Mouse (Mus musculus): ENCODE results near the gene Gm37240. TPM values are rescaled to one million over a fixed set of nuclear protein-coding genes. Genes with fewer than 3 reads are reported as not detected.
A peak's percentile ranks its signal among the peaks of the same experiment; 100 is the strongest.

Gene Gm37240
- polyA plus RNA-seq, 1 experiment from 2014 or later = 14.9 TPM

GRCm38 (mm10) chr3:85369157-85369556 is 518.2 kb downstream of the Gm37240 start:
- Histone ChIP-seq H3K9me3 (no peaks in the 10 kb centered on the region), H3K4me2 (no peak overlapping the region), H3K9ac (no peak overlapping the region), H3K27me3 (no peaks in the 10 kb centered on the region), H3K4me1 (0 out of 2 replicates have a peak, but pooled peaks cover 3% of the 10 kb centered on the region), H3K4me3 (no peak overlapping the region), H3K27ac (0 out of 2 replicates have a peak overlapping the region, but pooled peaks have one; percentile 2), H3K36me3 (no peaks in the 10 kb centered on the region)
- ATAC-seq (ENCODE audit: insufficient number of reproducible peaks, low FRiP score, low TSS enrichment, low read depth) = no peak
- 52% methylated on average over 5 of the region's 5 CpGs for WGBS

- no peak overlapping the region for H3K4me2 ChIP-seq
- 0 out of 2 replicates have a peak, but pooled peaks cover 3% of the 10 kb centered on the region for H3K4me1 ChIP-seq
- no peaks in the 10 kb centered on the region for H3K27me3 ChIP-seq
- H3K27ac ChIP-seq = 0 out of 2 replicates have a peak overlapping the region, but pooled peaks have one; percentile 2
- 68% methylated on average over 16 of the region's 16 CpGs for whole genome bisulfite sequencing
- no peaks in the 10 kb centered on the region for H3K9me3 ChIP-seq
- no peaks in the 10 kb centered on the region for H3K36me3 ChIP-seq
- ATAC-seq (ENCODE audit: insufficient number of reproducible peaks, low FRiP score, low TSS enrichment, low read depth) = no peak
- H3K9ac ChIP-seq = no peak overlapping the region
- H3K4me3 ChIP-seq = no peak overlapping the region
These were observed 518.8 kb downstream of the Gm37240 start for GRCm38 (mm10) chr3:85368354-85369120.

GRCm38 (mm10) chr3:85364591-85365343 is 522.6 kb downstream of the Gm37240 start:
- Histone ChIP-seq H3K4me1 (0 out of 2 replicates have a peak, but pooled peaks cover 3% of the 10 kb centered on the region), H3K27me3 (no peaks in the 10 kb centered on the region), H3K9me3 (no peaks in the 10 kb centered on the region), H3K36me3 (no peaks in the 10 kb centered on the region), H3K4me3 (no peak overlapping the region), H3K9ac (no peak overlapping the region), H3K4me2 (no peak overlapping the region), H3K27ac (no peak overlapping the region)
- 73% methylated on average over 5 of the region's 5 CpGs for WGBS
- ATAC-seq (ENCODE audit: insufficient number of reproducible peaks, low FRiP score, low TSS enrichment, low read depth) = no peak

- no peak for ATAC-seq (ENCODE audit: insufficient number of reproducible peaks, low FRiP score, low TSS enrichment, low read depth)
- 71% methylated on average over 7 of the region's 7 CpGs for WGBS
- H3K9me3 ChIP-seq = no peaks in the 10 kb centered on the region
These were observed 524.4 kb downstream of the Gm37240 start for GRCm38 (mm10) chr3:85362883-85363282.

GRCm38 (mm10) chr3:85356373-85356772 is 530.9 kb downstream of the Gm37240 start:
- no peak overlapping the region for H3K4me3 ChIP-seq
- no peak overlapping the region for H3K9ac ChIP-seq
- no peak overlapping the region for H3K27ac ChIP-seq
- 81% methylated on average over 3 of the region's 3 CpGs for WGBS
- no peaks in the 10 kb centered on the region for H3K4me1 ChIP-seq
- no peaks in the 10 kb centered on the region for H3K9me3 ChIP-seq
- no peaks in the 10 kb centered on the region for H3K36me3 ChIP-seq
- H3K27me3 ChIP-seq = no peaks in the 10 kb centered on the region
- H3K4me2 ChIP-seq = no peak overlapping the region
- ATAC-seq (ENCODE audit: insufficient number of reproducible peaks, low FRiP score, low TSS enrichment, low read depth) = no peak

More at GRCm38 (mm10) chr3:85362883-85363282, 524.4 kb downstream of the Gm37240 start:
- Histone ChIP-seq H3K36me3 (no peaks in the 10 kb centered on the region), H3K27ac (no peak overlapping the region), H3K4me3 (no peak overlapping the region), H3K4me2 (no peak overlapping the region), H3K27me3 (no peaks in the 10 kb centered on the region), H3K9ac (no peak overlapping the region), H3K4me1 (no peaks in the 10 kb centered on the region)

- Histone ChIP-seq H3K4me2 (no peak overlapping the region), H3K9me3 (no peaks in the 10 kb centered on the region), H3K9ac (no peak overlapping the region), H3K4me3 (no peak overlapping the region), H3K27me3 (no peaks in the 10 kb centered on the region), H3K4me1 (no peaks in the 10 kb centered on the region), H3K36me3 (no peaks in the 10 kb centered on the region), H3K27ac (no peak overlapping the region)
- ATAC-seq (ENCODE audit: insufficient number of reproducible peaks, low FRiP score, low TSS enrichment, low read depth) = no peak
- WGBS = 54% methylated on average over 6 of the region's 6 CpGs
These were observed 539.3 kb downstream of the Gm37240 start for GRCm38 (mm10) chr3:85348021-85348420.

GRCm38 (mm10) chr3:85341103-85341860 is 546.0 kb downstream of the Gm37240 start:
- no peak for ATAC-seq (ENCODE audit: insufficient number of reproducible peaks, low FRiP score, low TSS enrichment, low read depth)
- no peak overlapping the region for H3K27ac ChIP-seq
- 42% methylated on average over 12 of the region's 12 CpGs for WGBS
- H3K9ac ChIP-seq = no peak overlapping the region
- no peak overlapping the region for H3K4me2 ChIP-seq
- H3K27me3 ChIP-seq = no peaks in the 10 kb centered on the region
- H3K9me3 ChIP-seq = no peaks in the 10 kb centered on the region
- no peaks in the 10 kb centered on the region for H3K36me3 ChIP-seq
- no peak overlapping the region for H3K4me3 ChIP-seq
- no peaks in the 10 kb centered on the region for H3K4me1 ChIP-seq

GRCm38 (mm10) chr3:85340491-85340890 is 546.8 kb downstream of the Gm37240 start:
- Histone ChIP-seq H3K9me3 (no peaks in the 10 kb centered on the region), H3K9ac (no peak overlapping the region), H3K36me3 (no peaks in the 10 kb centered on the region), H3K27me3 (no peaks in the 10 kb centered on the region), H3K4me2 (no peak overlapping the region), H3K4me3 (no peak overlapping the region), H3K4me1 (no peaks in the 10 kb centered on the region), H3K27ac (no peak overlapping the region)
- WGBS = 55% methylated on average over 3 of the region's 3 CpGs
- ATAC-seq (ENCODE audit: insufficient number of reproducible peaks, low FRiP score, low TSS enrichment, low read depth) = no peak

- Histone ChIP-seq H3K9ac (no peak overlapping the region), H3K4me2 (no peak overlapping the region), H3K9me3 (no peaks in the 10 kb centered on the region), H3K4me3 (no peak overlapping the region), H3K36me3 (no peaks in the 10 kb centered on the region), H3K4me1 (no peaks in the 10 kb centered on the region), H3K27me3 (no peaks in the 10 kb centered on the region), H3K27ac (no peak overlapping the region)
- 66% methylated on average over 2 of the region's 2 CpGs for WGBS
- no peak for ATAC-seq (ENCODE audit: insufficient number of reproducible peaks, low FRiP score, low TSS enrichment, low read depth)
These were observed 547.4 kb downstream of the Gm37240 start for GRCm38 (mm10) chr3:85339926-85340325.

GRCm38 (mm10) chr3:85339269-85339820 is 548.0 kb downstream of the Gm37240 start:
- H3K9me3 ChIP-seq = no peaks in the 10 kb centered on the region
- H3K4me2 ChIP-seq = no peak overlapping the region
- ATAC-seq (ENCODE audit: insufficient number of reproducible peaks, low FRiP score, low TSS enrichment, low read depth) = no peak
- no peaks in the 10 kb centered on the region for H3K36me3 ChIP-seq
- 87% methylated on average over 10 of the region's 10 CpGs for WGBS
- H3K27ac ChIP-seq = no peak overlapping the region
- no peak overlapping the region for H3K4me3 ChIP-seq
- no peaks in the 10 kb centered on the region for H3K27me3 ChIP-seq
- no peak overlapping the region for H3K9ac ChIP-seq
- H3K4me1 ChIP-seq = no peaks in the 10 kb centered on the region

GRCm38 (mm10) chr3:85338755-85339095 is 548.6 kb downstream of the Gm37240 start:
- ATAC-seq (ENCODE audit: insufficient number of reproducible peaks, low FRiP score, low TSS enrichment, low read depth) = no peak
- H3K27ac ChIP-seq = no peak overlapping the region
- H3K4me2 ChIP-seq = no peak overlapping the region
- 70% methylated on average over 3 of the region's 3 CpGs for WGBS
- H3K36me3 ChIP-seq = no peaks in the 10 kb centered on the region
- no peak overlapping the region for H3K9ac ChIP-seq
- H3K4me1 ChIP-seq = no peaks in the 10 kb centered on the region
- no peaks in the 10 kb centered on the region for H3K9me3 ChIP-seq
- no peak overlapping the region for H3K4me3 ChIP-seq
- H3K27me3 ChIP-seq = no peaks in the 10 kb centered on the region

Measured in limb, embryonic 15.5 days (tissue).